Mouse (Mus musculus): Measurements from ENCODE around the gene Mcrs1.

GRCm38 (mm10) chr15:99294813-99295374 lies 43.1 kb upstream of the Mcrs1 start, which contains the start of gene Prpf40b:
- TF ChIP-seq CTCF (IDR thresholded peaks at IDR 0.05; ENCODE audit: control insufficient read depth, insufficient read depth, low read length) (0 out of 2 replicates have a peak, but pooled peaks have one; percentile 12), POLR2A (IDR thresholded peaks at IDR 0.05; ENCODE audit: borderline replicate concordance, control insufficient read depth, low read depth, low read length) (no peak; the same call in 1 of the 2 replicates)

Data from bone marrow, adult 2 months (tissue).